Mouse (Mus musculus) hindlimb bud, embryonic 11.5 days (tissue): ENCODE measurements around the gene Tshz2.
A peak's percentile ranks its signal among the peaks of the same experiment; 100 is the strongest.

Experiments
- DNase-seq: peaks from one replicate; pipeline ENCODE4 v3.0.0-alpha.2; 2012; ENCODE audit warnings: low read depth, low spot score; ENCODE audit errors: extremely low spot score

Tshz2 gene

DNA sequence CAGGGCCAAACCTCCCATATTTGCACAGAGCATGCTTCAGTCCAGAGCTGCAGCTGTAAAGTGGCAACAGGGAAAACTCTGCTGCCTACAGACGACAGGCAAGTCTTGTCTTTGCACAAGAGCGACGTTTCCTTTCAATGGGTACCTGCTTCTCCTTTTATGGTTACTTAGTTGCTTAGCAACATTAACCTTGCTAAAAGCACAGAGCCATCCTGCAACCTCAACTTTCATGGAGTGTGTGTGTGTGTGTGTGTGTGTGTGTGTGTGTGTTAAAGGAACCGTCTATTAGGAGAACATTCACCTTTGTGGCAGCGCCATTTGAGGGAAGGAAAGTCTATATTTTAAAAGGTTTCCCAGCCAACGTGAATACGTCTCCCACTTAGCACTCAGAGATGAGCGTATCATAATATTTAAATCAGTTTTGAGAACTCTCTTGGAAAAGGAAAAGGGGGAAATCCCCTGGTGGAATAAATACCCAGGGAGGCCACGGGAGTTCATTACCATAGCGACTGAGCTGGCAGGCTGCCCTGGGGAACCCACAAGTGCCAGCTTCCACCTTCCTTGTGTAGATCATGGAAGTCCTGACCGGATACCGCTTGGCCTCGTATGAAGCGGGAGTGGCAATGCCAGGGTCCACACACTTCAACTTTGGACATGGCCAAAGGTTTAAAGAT, 295.8 kb downstream of the Tshz2 start:
- no peak for DNase-seq

DNA sequence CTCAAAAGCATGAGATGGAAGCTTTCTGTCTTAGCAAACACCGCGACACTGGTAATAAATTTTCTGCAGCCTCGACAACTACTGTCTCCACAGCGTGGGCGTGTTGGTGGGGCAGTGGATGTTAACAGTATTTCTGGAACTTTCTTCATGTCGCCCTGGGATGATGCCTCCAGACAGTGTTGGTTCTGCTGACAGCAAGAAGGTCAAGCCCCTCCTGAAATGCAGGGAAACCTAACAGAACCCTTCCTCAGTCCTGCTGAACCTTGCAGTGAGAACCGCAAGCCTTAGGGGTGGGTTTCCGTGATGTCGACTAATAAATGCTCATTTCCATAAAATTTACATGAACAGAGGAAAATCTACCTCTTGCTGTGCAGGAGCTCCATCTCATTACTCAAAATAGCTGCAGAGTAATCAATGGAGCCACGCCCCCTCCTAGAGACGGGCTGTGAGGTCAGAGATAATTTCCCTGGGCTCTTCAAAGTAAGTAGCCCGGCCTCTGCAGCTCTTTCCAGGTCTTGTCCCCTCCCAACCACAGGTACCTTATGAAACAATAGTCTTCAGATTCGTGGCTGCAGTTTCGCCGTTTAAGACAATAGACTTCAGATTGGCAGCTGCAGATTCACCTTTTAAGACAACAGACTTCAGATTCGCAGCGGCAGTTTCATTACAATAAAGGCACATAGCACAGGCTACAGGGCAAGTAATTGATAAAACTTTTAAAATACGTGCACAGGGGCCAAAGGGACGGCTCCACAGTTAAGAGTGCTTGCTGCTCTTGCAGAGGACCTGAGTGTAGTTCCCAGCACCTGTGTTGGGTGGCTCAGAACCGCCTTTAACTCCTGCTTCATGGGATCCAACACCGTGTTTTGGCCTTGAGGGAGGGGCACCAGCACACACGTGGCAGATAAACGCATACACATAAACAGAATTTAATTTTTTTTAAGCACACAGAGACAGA, 297.0 kb downstream of the Tshz2 start:
- DNase-seq: peak; percentile 54

DNA sequence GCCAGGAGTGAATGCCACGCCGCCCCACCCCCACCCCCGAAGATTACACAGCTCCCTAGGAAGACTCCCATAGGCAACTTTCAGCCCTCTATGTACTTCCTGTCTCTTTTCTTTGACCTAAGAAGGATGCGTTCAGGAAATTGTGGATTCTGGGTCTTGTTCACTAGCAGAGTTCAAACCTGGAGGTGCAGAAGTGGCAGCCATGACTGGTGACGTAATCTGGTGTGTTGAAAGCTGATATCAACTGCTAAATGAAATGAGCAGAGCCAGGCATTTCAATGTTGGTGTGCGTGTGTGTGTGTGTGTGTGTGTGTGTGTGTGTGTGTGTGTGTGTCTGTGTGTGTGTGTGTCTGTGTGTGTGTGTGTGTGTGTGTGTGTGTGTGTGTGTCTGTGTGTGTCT, 302.8 kb downstream of the Tshz2 start:
- DNase-seq: no peak

DNA sequence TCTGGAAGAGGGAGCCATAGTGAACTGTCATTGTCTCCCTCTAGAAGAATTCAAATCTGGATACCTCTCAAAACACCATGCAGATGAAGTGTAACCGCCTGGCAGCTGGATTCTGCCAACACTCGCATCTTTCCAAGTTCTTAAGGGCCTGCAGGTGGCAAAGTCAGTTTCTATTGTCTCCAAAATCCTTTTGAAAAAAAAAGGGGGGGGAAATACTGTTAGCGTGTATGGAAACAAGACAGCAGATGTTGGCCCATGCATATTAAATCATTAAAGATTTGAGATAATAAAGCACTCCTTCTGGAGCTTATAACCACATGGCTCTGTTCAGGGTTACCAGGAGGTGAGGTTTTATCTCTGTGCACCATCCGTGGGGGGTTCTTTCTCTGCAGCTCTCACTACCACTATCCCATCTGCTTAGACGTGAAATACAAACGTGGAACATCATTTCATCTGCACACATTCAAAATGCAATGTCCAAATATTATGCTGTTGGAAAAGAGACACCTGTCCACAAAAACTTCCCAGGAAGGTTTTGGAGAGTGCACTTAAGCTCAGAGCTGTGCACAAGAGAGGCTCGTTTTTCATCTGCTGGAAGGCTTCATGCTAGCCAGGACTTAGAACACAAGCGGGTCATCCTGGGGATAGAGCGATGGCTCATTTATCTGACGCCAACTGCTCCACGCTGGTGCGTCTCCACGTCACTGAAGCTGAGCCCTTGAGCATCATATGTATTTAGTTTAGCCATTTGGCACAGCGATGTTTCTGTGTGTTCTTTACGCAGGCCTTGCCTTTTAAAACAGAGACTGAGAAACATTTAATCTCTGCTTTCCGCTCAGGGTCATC, 307.7 kb downstream of the Tshz2 start:
- DNase-seq: no peak

DNA sequence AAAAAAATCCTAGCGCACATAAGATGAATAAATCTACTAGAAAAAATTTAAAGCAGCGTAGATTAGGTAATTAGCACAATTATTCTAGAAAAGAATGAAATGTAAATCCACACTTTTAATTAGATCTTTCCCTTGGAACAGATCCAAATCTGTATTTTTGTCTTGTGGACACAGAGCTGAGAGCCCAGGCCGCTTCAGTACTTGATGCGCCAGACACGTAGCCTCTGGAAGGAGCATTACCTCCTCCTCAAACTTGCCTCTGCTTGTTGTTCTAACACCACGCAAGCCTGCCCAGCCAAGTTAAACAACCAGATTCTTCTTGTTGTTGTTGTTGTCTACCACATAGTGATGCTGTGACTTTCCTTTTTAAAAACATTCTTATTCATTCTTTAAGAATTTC, 310.9 kb downstream of the Tshz2 start:
- no peak for DNase-seq

DNA sequence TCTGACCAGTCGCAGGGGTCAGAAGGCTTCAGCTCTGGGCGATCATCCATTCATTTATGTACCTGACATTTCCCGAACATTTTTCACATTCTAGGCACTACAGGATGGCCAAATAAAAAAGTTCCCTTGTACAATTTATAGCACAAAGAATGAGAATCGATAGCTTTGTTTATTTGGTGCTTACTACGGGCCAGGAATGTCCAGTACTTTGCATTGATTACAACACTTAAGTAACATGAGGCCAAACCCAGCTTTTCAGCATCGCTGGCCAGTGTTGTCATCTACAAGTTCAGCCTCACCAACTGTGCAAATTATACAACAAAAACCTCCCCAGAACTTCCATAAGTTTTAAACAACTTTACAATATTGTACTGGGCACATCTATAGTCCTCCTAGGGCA, 315.3 kb downstream of the Tshz2 start:
- no peak for DNase-seq

DNA sequence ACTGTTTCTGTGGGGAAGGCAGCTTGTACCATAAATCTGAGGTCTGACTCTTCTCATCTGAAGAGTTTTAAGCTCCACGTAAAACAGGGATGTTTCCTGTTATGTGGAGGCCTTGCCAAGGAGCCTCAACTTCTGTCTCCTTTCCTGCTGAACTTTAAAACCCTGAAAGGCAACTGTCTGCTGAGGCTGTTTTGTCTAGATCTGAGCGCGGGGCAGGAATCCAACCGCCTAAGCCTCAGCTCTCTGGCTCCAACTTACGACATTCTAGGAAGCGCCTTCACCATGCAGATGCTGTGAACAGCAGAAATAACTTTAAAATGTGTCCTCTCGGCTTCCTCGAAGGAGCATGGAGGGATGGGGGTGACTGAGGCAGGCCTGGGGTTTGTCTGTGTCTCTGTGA, 318.2 kb downstream of the Tshz2 start:
- DNase-seq: no peak

DNA sequence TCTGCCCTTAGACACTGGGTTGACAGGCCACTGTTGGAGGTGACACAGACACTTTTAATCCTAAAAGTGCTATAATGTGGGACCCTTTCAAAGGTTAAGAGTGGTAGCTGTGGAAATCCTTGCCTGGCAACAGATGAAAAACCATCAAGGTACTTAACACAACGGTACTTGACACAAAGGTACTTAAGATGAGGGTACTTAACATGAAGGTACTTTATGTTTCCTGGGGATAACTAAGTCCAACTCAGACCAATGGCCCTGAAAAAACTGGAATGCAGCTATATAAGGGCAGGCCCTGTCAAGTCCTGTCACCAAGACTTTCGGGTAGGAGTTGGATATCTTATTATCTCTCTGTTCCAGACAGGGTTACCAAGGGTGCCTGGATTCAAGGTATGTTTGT, 320.2 kb downstream of the Tshz2 start:
- no peak for DNase-seq

DNA sequence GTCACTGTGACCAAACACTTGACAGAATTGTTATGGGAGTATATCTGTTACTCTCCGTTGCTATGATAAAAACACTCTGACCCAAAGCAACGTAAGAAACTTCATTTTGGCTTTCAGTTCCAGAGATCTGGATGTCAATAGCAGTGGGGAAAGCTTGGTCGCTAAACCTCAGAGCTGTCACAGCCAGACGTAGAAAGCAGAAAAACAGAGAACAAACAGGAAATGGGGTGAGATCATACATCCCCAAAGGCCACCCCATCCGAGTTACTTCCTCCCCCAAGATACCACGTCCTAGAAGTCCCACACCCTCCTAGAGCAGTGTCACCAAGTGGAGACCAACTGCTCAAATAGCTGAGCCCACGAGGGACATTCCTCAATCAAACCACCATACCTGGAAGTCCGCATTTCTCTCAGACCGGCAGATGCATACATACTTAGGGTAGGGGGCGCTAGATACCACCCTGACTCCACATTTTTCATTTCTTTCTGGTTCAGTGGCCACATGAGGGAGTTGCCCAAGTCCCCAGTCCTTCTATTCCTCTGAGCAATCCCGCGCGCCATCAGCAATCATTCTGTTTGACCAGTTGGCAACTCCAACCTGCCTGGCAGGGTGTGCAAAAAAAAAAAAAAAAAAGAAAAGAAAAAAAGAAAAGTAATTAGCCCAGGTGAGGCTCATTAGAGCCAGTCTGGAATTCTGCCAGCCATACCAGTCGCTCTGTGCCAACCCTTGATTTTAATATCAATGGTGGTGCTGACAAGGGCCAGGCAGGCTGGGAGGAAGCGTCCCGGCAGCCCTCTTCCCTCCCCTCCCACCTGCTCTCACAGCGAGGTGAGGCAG, 326.1 kb downstream of the Tshz2 start:
- no peak for DNase-seq

DNA sequence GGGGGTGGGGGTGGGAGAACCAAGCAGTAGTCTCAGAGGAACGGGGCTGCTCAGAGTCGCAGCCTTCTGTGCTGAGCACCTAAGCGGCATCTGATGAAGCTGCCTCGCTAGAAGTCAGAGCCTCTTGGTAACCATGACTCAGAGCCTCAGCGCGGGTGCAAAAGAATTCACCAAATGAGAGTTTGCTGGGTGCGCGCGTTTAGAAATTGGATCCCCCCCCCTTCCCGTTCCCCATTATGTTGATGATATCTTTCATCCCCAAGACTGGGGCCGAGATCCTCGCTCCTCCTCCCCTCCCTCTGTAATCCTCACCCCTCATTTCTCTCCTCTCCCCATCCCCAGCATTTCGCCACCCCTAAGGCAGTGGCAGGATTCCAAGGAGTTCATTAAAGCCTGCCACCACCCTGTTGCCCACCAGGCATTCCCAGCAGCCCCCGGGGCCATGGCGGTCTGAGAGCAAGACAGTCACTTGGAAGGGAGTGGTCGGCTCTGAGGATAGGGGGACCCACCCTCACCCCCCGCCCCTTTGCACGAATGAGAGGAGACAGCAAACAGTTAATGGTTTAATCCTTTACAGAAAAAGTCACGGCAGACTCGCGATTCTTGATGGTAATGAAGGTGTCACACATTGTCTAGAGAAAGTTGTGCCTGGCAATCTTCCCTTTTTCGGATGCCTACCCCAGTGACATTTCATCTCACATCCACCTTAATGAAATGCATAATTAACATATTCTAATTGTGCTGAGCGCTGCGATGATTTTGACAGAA, 328.8 kb downstream of the Tshz2 start:
- DNase-seq: no peak

DNA sequence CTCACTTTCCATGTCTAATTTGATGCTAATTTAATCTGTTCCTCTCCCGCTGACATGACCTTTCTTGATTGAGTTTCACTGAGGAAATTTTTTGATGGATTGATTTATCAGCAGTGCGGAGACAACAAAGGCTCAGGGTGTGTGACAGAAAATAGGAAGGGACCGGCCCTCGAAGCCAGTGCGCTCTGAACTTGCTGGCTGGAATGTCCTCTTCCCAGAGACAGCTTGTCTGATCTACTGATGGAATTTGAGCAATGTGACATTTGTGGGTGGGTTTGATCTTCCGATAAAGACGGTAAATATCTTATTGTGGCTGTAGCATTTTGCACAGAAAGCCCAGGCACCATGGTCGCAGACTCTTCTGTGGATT, 329.4 kb downstream of the Tshz2 start:
- DNase-seq: no peak

DNA sequence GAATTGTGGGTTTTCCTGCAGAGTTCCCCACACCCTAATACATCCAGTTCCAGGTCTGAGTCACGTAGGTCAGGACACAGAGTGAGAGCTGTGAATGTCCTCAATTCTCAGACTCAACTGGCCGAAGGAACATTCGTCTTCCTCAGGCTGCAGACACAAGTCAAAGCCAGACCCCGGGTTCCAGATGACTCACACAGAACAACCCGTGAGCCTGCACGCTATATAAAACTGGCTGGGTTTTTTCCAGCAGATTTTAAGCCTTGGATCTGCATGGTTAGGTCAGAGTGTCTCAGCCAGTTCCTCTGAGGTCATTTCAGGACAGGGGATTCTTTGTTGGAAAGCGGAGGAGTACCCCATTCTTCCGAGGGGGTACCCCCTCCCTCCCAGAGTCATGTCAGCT, 330.0 kb downstream of the Tshz2 start:
- DNase-seq: no peak

DNA sequence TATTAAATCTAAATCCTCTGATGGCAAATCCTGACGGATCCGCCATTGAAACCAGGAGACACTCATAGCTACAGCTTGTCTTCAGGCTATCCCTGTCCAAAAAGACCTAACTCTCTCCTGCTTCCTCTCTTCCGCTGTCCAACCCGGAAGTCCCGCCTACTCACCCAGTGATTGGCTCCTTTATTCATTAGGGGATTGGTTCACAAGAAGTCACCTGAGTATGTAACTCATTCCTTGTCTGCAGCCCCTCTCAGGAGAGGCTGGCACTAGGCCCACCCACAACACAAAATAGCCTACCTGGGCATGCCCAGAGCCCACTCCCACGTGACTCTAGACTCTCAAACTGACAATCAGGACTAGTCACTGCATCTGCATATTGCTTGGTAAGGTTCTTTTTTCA, 337.7 kb downstream of the Tshz2 start:
- DNase-seq: no peak

DNA sequence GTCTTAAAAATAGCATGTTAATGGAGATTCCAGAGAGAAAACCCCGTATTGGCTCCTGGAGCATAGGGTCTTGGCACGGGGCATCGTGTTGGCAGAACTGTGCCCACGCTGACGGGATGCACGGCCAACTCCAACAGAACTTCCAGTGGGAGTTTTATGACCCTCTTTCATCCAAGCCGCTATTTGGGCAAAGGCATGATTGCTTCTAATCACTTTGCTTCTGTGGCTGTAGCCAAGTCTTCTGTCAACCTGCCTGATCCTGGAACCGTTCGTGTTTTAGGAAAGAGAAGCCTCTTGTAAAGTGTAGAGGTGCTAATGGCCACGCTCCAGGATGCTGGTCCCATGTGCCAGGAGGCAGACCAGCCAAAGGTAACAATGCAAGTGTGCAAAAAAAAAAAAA, 350.1 kb downstream of the Tshz2 start:
- DNase-seq: no peak

DNA sequence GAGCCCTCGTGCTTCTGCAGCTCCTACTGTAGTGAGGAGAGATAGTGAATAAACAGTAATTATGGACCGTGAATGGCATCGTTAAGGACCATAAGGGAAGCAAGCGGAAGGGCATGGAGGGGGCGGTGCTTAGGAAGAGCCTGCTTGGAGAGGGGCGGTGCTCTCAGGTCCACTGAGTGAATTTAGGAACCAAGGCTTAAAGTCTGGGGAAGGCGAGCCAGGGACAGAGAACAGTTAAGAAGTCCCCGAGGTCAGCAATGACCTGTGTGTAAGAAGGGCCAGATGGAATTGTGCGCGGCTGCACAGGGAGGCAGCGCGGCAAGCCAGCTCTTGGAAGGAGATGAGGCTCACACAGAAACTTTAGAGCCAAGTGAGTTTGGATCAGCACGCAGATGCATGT, 354.4 kb downstream of the Tshz2 start:
- no peak for DNase-seq

DNA sequence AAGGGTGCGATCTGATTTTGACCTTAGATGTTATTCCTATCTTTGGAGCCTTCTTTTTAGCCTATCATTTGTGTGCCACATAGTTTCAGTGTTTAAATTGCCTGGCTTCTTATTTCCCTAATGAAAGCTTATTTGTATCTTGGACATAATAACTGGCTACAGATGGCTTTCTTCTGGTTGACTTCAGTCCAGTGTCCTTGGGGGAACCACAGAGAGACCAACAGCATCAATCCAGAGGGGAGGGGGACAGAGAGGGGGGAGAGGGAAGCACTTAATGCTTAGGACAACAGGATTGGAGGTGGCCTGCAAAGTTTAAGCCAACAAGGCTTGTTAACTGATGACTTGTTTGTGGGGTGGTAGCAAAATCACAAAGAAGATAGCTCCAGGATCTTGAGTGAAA, 356.4 kb downstream of the Tshz2 start:
- no peak for DNase-seq

DNA sequence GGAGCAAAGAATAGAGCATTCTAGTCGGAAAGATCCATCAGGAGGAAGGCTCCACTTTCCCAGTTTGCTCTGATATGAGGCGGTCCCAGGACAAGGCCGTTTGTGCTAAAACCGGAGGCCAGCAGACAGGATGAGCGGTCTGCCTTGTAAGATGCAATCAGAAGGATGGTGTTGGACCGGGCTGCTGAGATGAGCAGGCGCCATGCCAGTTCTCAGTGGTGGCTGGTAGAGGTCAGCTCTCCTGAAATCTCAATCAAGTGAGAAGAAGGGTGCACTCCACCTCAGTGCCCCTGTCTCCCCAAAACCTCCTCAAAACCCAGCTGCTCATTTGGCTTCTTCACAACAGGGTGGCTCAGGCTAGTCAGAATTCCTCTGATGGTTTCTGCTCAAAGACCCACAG, 358.2 kb downstream of the Tshz2 start:
- no peak for DNase-seq

DNA sequence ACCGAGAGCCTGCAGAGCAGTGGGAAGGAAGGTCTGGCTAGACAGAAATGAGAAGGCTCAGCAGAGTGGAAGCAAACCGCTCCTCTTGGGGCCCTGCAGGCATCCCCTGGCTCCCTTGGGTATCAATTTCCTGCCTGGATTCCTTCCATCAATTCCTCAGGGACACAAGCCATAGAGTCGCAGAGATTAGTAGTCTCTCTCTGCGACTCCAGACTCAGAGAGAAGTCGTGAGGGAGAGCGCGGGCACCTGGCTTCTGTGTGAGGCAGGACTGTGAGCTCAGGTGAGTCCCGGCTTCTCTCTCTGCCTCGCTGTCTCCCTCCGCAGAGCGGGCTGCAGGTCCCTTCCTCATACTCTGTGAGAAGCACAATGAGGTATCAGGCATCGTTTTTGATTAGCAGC, 363.2 kb downstream of the Tshz2 start:
- no peak for DNase-seq

DNA sequence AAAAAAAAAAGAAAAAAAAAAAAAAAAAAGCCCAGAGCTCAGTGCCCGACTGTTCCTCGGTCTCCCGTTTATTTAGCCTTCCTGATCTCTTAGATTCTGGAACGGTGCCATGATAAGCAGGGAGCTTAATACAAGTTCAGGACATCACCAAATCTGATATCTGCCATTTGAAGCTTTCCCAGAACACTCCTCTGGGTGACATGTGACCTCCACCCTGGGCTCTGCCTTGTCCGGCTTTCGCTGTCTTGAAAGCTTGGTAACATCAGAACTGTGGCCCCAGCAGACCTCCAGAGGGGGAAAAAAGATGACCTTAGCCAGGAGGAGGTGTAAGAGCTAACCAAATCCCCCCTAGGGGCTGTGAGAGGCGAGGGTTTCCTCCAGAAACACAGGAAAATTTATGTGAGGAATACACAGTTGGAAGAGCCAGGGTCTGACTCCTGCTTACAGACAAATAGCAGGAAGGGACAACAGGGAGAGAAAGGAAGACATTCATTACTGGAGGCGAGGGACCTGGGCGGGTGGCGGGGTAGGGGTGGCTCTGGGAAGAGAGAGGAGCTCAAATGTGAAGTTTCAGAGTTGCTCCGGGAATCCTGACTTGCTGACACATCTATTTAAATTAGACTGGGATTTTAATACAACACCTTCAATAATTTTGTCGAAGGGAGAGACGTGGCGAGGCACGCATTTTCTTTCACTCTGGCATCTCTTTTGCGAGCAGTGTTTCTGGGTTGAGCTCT, 363.9 kb downstream of the Tshz2 start:
- no peak for DNase-seq
